Mouse (Mus musculus) heart, adult 2 months (tissue): ENCODE measurements around the gene Cox7b.

Source experiments
- CTCF ChIP-seq: fragments of 200-600 bp; IDR thresholded peaks from 2 replicates; pipeline ENCODE4 v1.8.1; 2022; ENCODE audit warnings: antibody characterized with exemption, mild to moderate bottlenecking, moderate library complexity
- EP300 ChIP-seq: fragments of 200-500 bp; IDR thresholded peaks from 2 replicates; pipeline ENCODE4 v1.6.1; 2011; ENCODE audit warnings: low read depth, low read length, control low read depth; ENCODE audit not compliant: insufficient read depth
- POLR2A ChIP-seq: fragments of 200-500 bp; IDR thresholded peaks from 2 replicates; pipeline ENCODE4 v1.6.1; 2011; ENCODE audit warnings: mild to moderate bottlenecking, low read depth, low read length, control low read depth; ENCODE audit not compliant: insufficient read depth

- TF ChIP-seq CTCF (no peak), EP300 (no peak), POLR2A (no peak)
These were observed 1.6 kb downstream of the Cox7b start for GRCm38 (mm10) chrX:106017102-106017501.
